ENCODE assay signal across 10 mouse cellular contexts in genomic region chr17:80128476-80128990, GRCm38 (mm10). TPM values are rescaled to one million over a fixed set of nuclear protein-coding genes. Genes with fewer than 3 reads are reported as not detected.
DNase-seq lines count a peak whose midpoint lies in the region; ATAC-seq and TF ChIP-seq lines count a peak whose summit lies in the region.
"Had no signal": no experiment of that assay in that cellular context is flagged by ENCODE, and none has a peak within 500 bp of the region (broad histone marks: within the 10 kb centered on the region; RNA-seq: fewer than 3 reads in every experiment).

No protein-coding gene starts in this region.

- H3K27ac ChIP-seq in heart, embryonic 13.5 days (replicated peaks), result peak overlapping the region; percentile 87; the same call in 1 of the 2 replicates
- H3K27ac ChIP-seq in midbrain, embryonic 10.5 days (replicated peaks), result no peak overlapping the region
- no peak overlapping the region for H3K27ac ChIP-seq in midbrain, postnatal 0 days (ENCODE audit: low read depth, low read length)
- H3K27ac ChIP-seq in limb, embryonic 14.5 days (replicated peaks; ENCODE audit: low read depth, low read length), result no peak overlapping the region

- no peak for TF ChIP-seq CTCF in midbrain, postnatal 0 days (IDR thresholded peaks at IDR 0.05)

- H3K27me3 ChIP-seq in heart, embryonic 13.5 days (replicated peaks), result no peaks in the 10 kb centered on the region; the same call in 1 of the 2 replicates
- 0 out of 2 replicates have a peak, but pooled peaks cover 7% of the 10 kb centered on the region for H3K27me3 ChIP-seq in midbrain, embryonic 10.5 days (ENCODE audit: low read depth, poor library complexity, severe bottlenecking)
- H3K27me3 ChIP-seq in midbrain, postnatal 0 days (ENCODE audit: insufficient read depth, low read length), result no peaks in the 10 kb centered on the region
- H3K27me3 ChIP-seq in limb, embryonic 14.5 days (ENCODE audit: control insufficient read depth, insufficient read depth, low read length), result no peaks in the 10 kb centered on the region
- H3K27me3 ChIP-seq: CH12.LX had no signal

- WGBS in heart, embryonic 13.5 days, result 79% methylated on average over 13 of the region's 13 CpGs
- 80% methylated on average over 13 of the region's 13 CpGs for WGBS in midbrain, embryonic 10.5 days
- 75% methylated on average over 13 of the region's 13 CpGs for WGBS in midbrain, postnatal 0 days
- 82% methylated on average over 13 of the region's 13 CpGs for WGBS in limb, embryonic 14.5 days

- peak overlapping the region; percentile 87 for H3K4me2 ChIP-seq in heart, embryonic 13.5 days
- no peak overlapping the region for H3K4me2 ChIP-seq in midbrain, postnatal 0 days (ENCODE audit: low read depth, low read length, poor library complexity, severe bottlenecking)
- peak overlapping the region; percentile 83; the same call in 1 of the 2 replicates for H3K4me2 ChIP-seq in limb, embryonic 14.5 days (replicated peaks; ENCODE audit: low read depth, low read length, severe bottlenecking)

- TF ChIP-seq POLR2A in limb, embryonic 14.5 days (IDR thresholded peaks at IDR 0.05; ENCODE audit: borderline replicate concordance, extremely low read depth, insufficient read depth, insufficient read length), result no peak

- intact Hi-C loops in heart, postnatal 10 days (cut with DNase I), result loop anchor here (5.0 kb wide), 1 partner anchor 66 kb away; the partner anchor contains the start of gene Hnrnpll

- no peaks in the 10 kb centered on the region for H3K36me3 ChIP-seq in heart, embryonic 13.5 days
- no peaks in the 10 kb centered on the region for H3K36me3 ChIP-seq in midbrain, embryonic 10.5 days
- H3K36me3 ChIP-seq in midbrain, postnatal 0 days (ENCODE audit: insufficient read depth, low read length), result no peaks in the 10 kb centered on the region
- H3K36me3 ChIP-seq in limb, embryonic 14.5 days (ENCODE audit: control insufficient read depth, insufficient read depth, low read length), result no peaks in the 10 kb centered on the region

- no peak for ATAC-seq in heart, embryonic 13.5 days (ENCODE audit: extremely low read depth, insufficient number of reproducible peaks, low FRiP score, low TSS enrichment)
- ATAC-seq in midbrain, postnatal 0 days (ENCODE audit: low FRiP score), result no peak
- no peak for ATAC-seq in limb, embryonic 14.5 days (ENCODE audit: low FRiP score, low read depth)

- H3K9me3 ChIP-seq in heart, embryonic 13.5 days, result no peaks in the 10 kb centered on the region
- no peaks in the 10 kb centered on the region for H3K9me3 ChIP-seq in midbrain, embryonic 10.5 days (replicated peaks)
- no peaks in the 10 kb centered on the region for H3K9me3 ChIP-seq in midbrain, postnatal 0 days (ENCODE audit: low read length)
- no peaks in the 10 kb centered on the region for H3K9me3 ChIP-seq in limb, embryonic 14.5 days (ENCODE audit: control insufficient read depth, low read length)

- DNase-seq in heart, postnatal 10 days, result no peak
- no peak for DNase-seq in midbrain, embryonic 10.5 days (ENCODE audit: low spot score)
- DNase-seq in midbrain, postnatal 0 days (ENCODE audit: low spot score), result no peak
- no peak for DNase-seq in limb, embryonic 14.5 days (ENCODE audit: low spot score)
- peak; percentile 44 for DNase-seq in yolk sac, embryonic 10.5 days (ENCODE audit: low spot score)
- DNase-seq in natural killer cell, adult 2 months (ENCODE audit: low spot score in 2 of 2), result no peak
- no peak for DNase-seq in testis, postnatal 14 days (ENCODE audit: low spot score)
- DNase-seq: cerebellum, postnatal 14 days had no signal

- peak overlapping the region; percentile 67 for H3K4me3 ChIP-seq in heart, embryonic 13.5 days
- peak overlapping the region; percentile 61 for H3K4me3 ChIP-seq in midbrain, embryonic 10.5 days
- H3K4me3 ChIP-seq in midbrain, postnatal 0 days (ENCODE audit: low read depth, low read length), result no peak overlapping the region
- no peak overlapping the region for H3K4me3 ChIP-seq in limb, embryonic 14.5 days (replicated peaks; ENCODE audit: low read length)

- H3K9ac ChIP-seq in heart, embryonic 13.5 days, result peak overlapping the region; percentile 88
- no peak overlapping the region for H3K9ac ChIP-seq in midbrain, postnatal 0 days (replicated peaks; ENCODE audit: low read length, poor library complexity, severe bottlenecking)
- H3K9ac ChIP-seq in limb, embryonic 14.5 days (ENCODE audit: low read depth, low read length, severe bottlenecking), result no peak overlapping the region; the same call in 1 of the 2 replicates

- peaks cover 33% of the 10 kb centered on the region for H3K4me1 ChIP-seq in heart, embryonic 13.5 days
- peaks cover 26% of the 10 kb centered on the region for H3K4me1 ChIP-seq in midbrain, embryonic 10.5 days
- 0 out of 2 replicates have a peak, but pooled peaks cover 3% of the 10 kb centered on the region for H3K4me1 ChIP-seq in midbrain, postnatal 0 days (ENCODE audit: insufficient read depth, low read length)
- peaks cover 5% of the 10 kb centered on the region for H3K4me1 ChIP-seq in limb, embryonic 14.5 days (ENCODE audit: control insufficient read depth, insufficient read depth, low read length)

RNA-seq across cellular contexts. Expression of gene Galm, which starts 1.3 kb away (rescaled TPM):
- 12.1 and 13.0 TPM in 2 replicates for polyA plus RNA-seq in heart, embryonic 13.5 days (2015; fragmentation: Nextera tagmentation; extraction: Ambion mirVana)
- 1 to 10 TPM; 8.0 to 9.2 TPM for total RNA-seq in heart, postnatal 10 days (2021)
- polyA plus RNA-seq in midbrain, embryonic 10.5 days (2016; fragmentation: Nextera tagmentation; extraction: Ambion mirVana), result 8.1 and 9.9 TPM in 2 replicates
- 1.3 and 1.5 TPM in 2 replicates for total RNA-seq in midbrain, postnatal 0 days (2014; rRNA removed)
- 1.00 and 1.1 TPM in 2 replicates for polyA plus RNA-seq in midbrain, postnatal 0 days (2015; fragmentation: Nextera tagmentation; extraction: Ambion mirVana)
- 11.7 and 12.1 TPM in 2 replicates for polyA plus RNA-seq in limb, embryonic 14.5 days (2012; rRNA removed)
- polyA plus RNA-seq in limb, embryonic 14.5 days (2014; fragmentation: Nextera tagmentation; extraction: Ambion mirVana), result 13.7 and 13.8 TPM in 2 replicates

Comparison
In these comparisons a context has a peak if more than half of its experiments do, and no peak if none do; other contexts are left out.
1. H3K4me3 ChIP-seq: peak in heart, embryonic 13.5 days (single experiment) and midbrain, embryonic 10.5 days (single experiment); none in midbrain, postnatal 0 days (single experiment) and limb, embryonic 14.5 days (single experiment).